Mouse (Mus musculus): ENCODE measurements around the gene Sp110.
"Not testable (repeated sequence)": the region's sequence is repeated elsewhere in the genome, so short reads cannot be mapped to it uniquely, and the experiment has no call there.

Sp110 gene

GRCm38 (mm10) chr1:85546442-85546841 is 52.2 kb downstream of the Sp110 start:
- DNase-seq (ENCODE audit: low spot score in 2 of 2) = not testable (repeated sequence)

GRCm38 (mm10) chr1:85543818-85544217 is 54.8 kb downstream of the Sp110 start:
- DNase-seq (ENCODE audit: low spot score in 2 of 2) = not testable (repeated sequence)

- not testable (repeated sequence) for DNase-seq (ENCODE audit: low spot score in 2 of 2)
Observed at GRCm38 (mm10) chr1:85528451-85529110, 70.0 kb downstream of the Sp110 start.

Measured in urinary bladder, postnatal 4 days (tissue).